Mouse (Mus musculus) hindbrain, embryonic 10.5 days (tissue): Measurements from ENCODE around the gene Agbl4. TPM values are rescaled to one million over a fixed set of nuclear protein-coding genes. Genes with fewer than 3 reads are reported as not detected.
A peak's percentile ranks its signal among the peaks of the same experiment; 100 is the strongest.

Experiments
- DNase-seq: peaks from one replicate; pipeline ENCODE4 v3.0.0-alpha.2; 2017; ENCODE audit warnings: low spot score
- H3K27ac ChIP-seq: fragments of 300-500 bp; sonication (generic); 2 replicates; pipeline ENCODE4 v1.5.1; 2016; ENCODE audit warnings: mild to moderate bottlenecking, moderate library complexity
- H3K27me3 ChIP-seq: fragments of 300-500 bp; sonication (generic); 2 replicates; pipeline ENCODE4 v1.6.1; 2016; ENCODE audit warnings: mild to moderate bottlenecking; ENCODE audit not compliant: poor library complexity, insufficient read depth, severe bottlenecking
- H3K36me3 ChIP-seq: fragments of 300-500 bp; sonication (generic); 2 replicates; pipeline ENCODE4 v1.6.1; 2016; ENCODE audit warnings: mild to moderate bottlenecking, moderate library complexity
- H3K4me1 ChIP-seq: fragments of 300-500 bp; sonication (generic); replicated peaks from 2 replicates; pipeline ENCODE4 v1.6.1; 2016; ENCODE audit warnings: mild to moderate bottlenecking
- H3K4me3 ChIP-seq: fragments of 300-500 bp; sonication (generic); 2 replicates; pipeline ENCODE4 v1.5.1; 2016; ENCODE audit warnings: mild to moderate bottlenecking, moderate library complexity
- H3K9me3 ChIP-seq: fragments of 300-500 bp; sonication (generic); 2 replicates; pipeline ENCODE4 v1.6.1; 2016; ENCODE audit warnings: mild to moderate bottlenecking, moderate library complexity
- WGBS: fragments of 180-500 bp; shearing (Covaris S2); methylation state at CpG from one replicate; pipeline ENCODE4 v1.1.7; 2016; 5-methylcytosine and 5-hydroxymethylcytosine counted together
- polyA plus RNA-seq: library from polyadenylated mRNA; unstranded; fragments of >200 nt; fragmentation: Nextera tagmentation; extraction: Ambion mirVana; gene quantifications from 2 replicates; pipeline ENCODE4 v1.2.1, GENCODE M21; 2016

The Agbl4 gene
- polyA plus RNA-seq, 1 experiment from 2014 or later, result 1.4 TPM

GRCm38 (mm10) chr4:110662940-110663339 is 265.5 kb downstream of the Agbl4 start:
- no peak overlapping the region for H3K4me3 ChIP-seq
- H3K36me3 ChIP-seq, result no peaks in the 10 kb centered on the region
- no peak for DNase-seq
- H3K9me3 ChIP-seq, result no peaks in the 10 kb centered on the region
- H3K27ac ChIP-seq, result no peak overlapping the region
- no peaks in the 10 kb centered on the region for H3K27me3 ChIP-seq
- H3K4me1 ChIP-seq, result no peaks in the 10 kb centered on the region
- 90% methylated on average over 2 of the region's 2 CpGs for WGBS

GRCm38 (mm10) chr4:110674121-110674520 is 276.7 kb downstream of the Agbl4 start:
- 69% methylated on average over 1 of the region's 1 CpGs for WGBS

GRCm38 (mm10) chr4:110735141-110735540 is 337.7 kb downstream of the Agbl4 start:
- Histone ChIP-seq H3K27me3 (no peaks in the 10 kb centered on the region), H3K9me3 (no peaks in the 10 kb centered on the region), H3K4me3 (no peak overlapping the region), H3K27ac (no peak overlapping the region), H3K4me1 (no peaks in the 10 kb centered on the region), H3K36me3 (no peaks in the 10 kb centered on the region)
- no peak for DNase-seq
- WGBS, result 91% methylated on average over 1 of the region's 1 CpGs

More at GRCm38 (mm10) chr4:110674121-110674520, 276.7 kb downstream of the Agbl4 start:
- H3K27ac ChIP-seq, result no peak overlapping the region
- no peaks in the 10 kb centered on the region for H3K9me3 ChIP-seq
- no peaks in the 10 kb centered on the region for H3K4me1 ChIP-seq
- no peak for DNase-seq
- H3K27me3 ChIP-seq, result no peaks in the 10 kb centered on the region
- H3K4me3 ChIP-seq, result no peak overlapping the region
- no peaks in the 10 kb centered on the region for H3K36me3 ChIP-seq

GRCm38 (mm10) chr4:110757941-110758340 is 360.5 kb downstream of the Agbl4 start:
- Histone ChIP-seq H3K27me3 (no peaks in the 10 kb centered on the region), H3K9me3 (no peaks in the 10 kb centered on the region), H3K4me3 (no peak overlapping the region), H3K36me3 (no peaks in the 10 kb centered on the region), H3K27ac (no peak overlapping the region), H3K4me1 (no peaks in the 10 kb centered on the region)
- DNase-seq, result no peak
- 89% methylated on average over 2 of the region's 2 CpGs for WGBS

- Histone ChIP-seq H3K27ac (no peak overlapping the region), H3K27me3 (no peaks in the 10 kb centered on the region), H3K4me3 (no peak overlapping the region), H3K9me3 (no peaks in the 10 kb centered on the region), H3K4me1 (no peaks in the 10 kb centered on the region), H3K36me3 (no peaks in the 10 kb centered on the region)
- 84% methylated on average over 4 of the region's 4 CpGs for WGBS
- no peak for DNase-seq
These were observed 391.1 kb downstream of the Agbl4 start for GRCm38 (mm10) chr4:110788596-110788995.

- no peak overlapping the region for H3K27ac ChIP-seq
- H3K9me3 ChIP-seq, result no peaks in the 10 kb centered on the region
- no peak overlapping the region for H3K4me3 ChIP-seq
- 86% methylated on average over 4 of the region's 4 CpGs for WGBS
- no peak for DNase-seq
- no peaks in the 10 kb centered on the region for H3K36me3 ChIP-seq
- H3K27me3 ChIP-seq, result no peaks in the 10 kb centered on the region
- no peaks in the 10 kb centered on the region; the same call in 1 of the 2 replicates for H3K4me1 ChIP-seq
These were observed 402.4 kb downstream of the Agbl4 start for GRCm38 (mm10) chr4:110799902-110800301.

GRCm38 (mm10) chr4:110810947-110811346 is 413.5 kb downstream of the Agbl4 start:
- 87% methylated on average over 1 of the region's 1 CpGs for WGBS
- no peak for DNase-seq
- no peaks in the 10 kb centered on the region for H3K36me3 ChIP-seq
- H3K4me3 ChIP-seq, result no peak overlapping the region
- H3K27me3 ChIP-seq, result no peaks in the 10 kb centered on the region
- no peaks in the 10 kb centered on the region for H3K9me3 ChIP-seq
- no peaks in the 10 kb centered on the region for H3K4me1 ChIP-seq
- no peak overlapping the region for H3K27ac ChIP-seq

GRCm38 (mm10) chr4:110832776-110833175 is 435.3 kb downstream of the Agbl4 start:
- H3K4me1 ChIP-seq, result no peaks in the 10 kb centered on the region
- no peak overlapping the region for H3K4me3 ChIP-seq
- no peaks in the 10 kb centered on the region for H3K27me3 ChIP-seq
- DNase-seq, result no peak
- 64% methylated on average over 1 of the region's 1 CpGs for WGBS
- H3K36me3 ChIP-seq, result no peaks in the 10 kb centered on the region
- H3K27ac ChIP-seq, result no peak overlapping the region
- H3K9me3 ChIP-seq, result no peaks in the 10 kb centered on the region

GRCm38 (mm10) chr4:110879719-110880443 is 482.4 kb downstream of the Agbl4 start:
- no peak for DNase-seq
- Histone ChIP-seq H3K4me1 (no peaks in the 10 kb centered on the region), H3K9me3 (no peaks in the 10 kb centered on the region), H3K4me3 (no peak overlapping the region), H3K36me3 (no peaks in the 10 kb centered on the region), H3K27ac (no peak overlapping the region), H3K27me3 (no peaks in the 10 kb centered on the region)
- WGBS, result 90% methylated on average over 2 of the region's 2 CpGs

- Histone ChIP-seq H3K27ac (no peak overlapping the region; the same call in 1 of the 2 replicates), H3K27me3 (no peaks in the 10 kb centered on the region), H3K4me3 (no peak overlapping the region), H3K9me3 (no peaks in the 10 kb centered on the region), H3K4me1 (no peaks in the 10 kb centered on the region), H3K36me3 (no peaks in the 10 kb centered on the region)
- no peak for DNase-seq
These were observed 518.6 kb downstream of the Agbl4 start for GRCm38 (mm10) chr4:110916061-110916460.

- no peaks in the 10 kb centered on the region for H3K36me3 ChIP-seq
- H3K27me3 ChIP-seq, result no peaks in the 10 kb centered on the region
- peak overlapping the region; percentile 18; the same call in 1 of the 2 replicates for H3K27ac ChIP-seq
- peak; percentile 11 for DNase-seq
- no peaks in the 10 kb centered on the region for H3K9me3 ChIP-seq
- WGBS, result 63% methylated on average over 4 of the region's 4 CpGs
- H3K4me1 ChIP-seq, result no peaks in the 10 kb centered on the region
- H3K4me3 ChIP-seq, result no peak overlapping the region
These were observed 519.1 kb downstream of the Agbl4 start for GRCm38 (mm10) chr4:110916565-110916964.

- no peak overlapping the region for H3K4me3 ChIP-seq
- DNase-seq, result no peak
- H3K9me3 ChIP-seq, result no peaks in the 10 kb centered on the region
- H3K4me1 ChIP-seq, result no peaks in the 10 kb centered on the region
- H3K36me3 ChIP-seq, result no peaks in the 10 kb centered on the region
- no peak overlapping the region for H3K27ac ChIP-seq
- H3K27me3 ChIP-seq, result no peaks in the 10 kb centered on the region
- 91% methylated on average over 3 of the region's 3 CpGs for WGBS
These were observed 523.6 kb downstream of the Agbl4 start for GRCm38 (mm10) chr4:110921013-110921412.

- H3K4me3 ChIP-seq, result no peak overlapping the region
- no peaks in the 10 kb centered on the region for H3K27me3 ChIP-seq
- WGBS, result 92% methylated on average over 2 of the region's 2 CpGs
- no peak for DNase-seq
- no peaks in the 10 kb centered on the region for H3K9me3 ChIP-seq
- H3K27ac ChIP-seq, result no peak overlapping the region
- no peaks in the 10 kb centered on the region for H3K4me1 ChIP-seq
- H3K36me3 ChIP-seq, result no peaks in the 10 kb centered on the region
These were observed 604.2 kb downstream of the Agbl4 start for GRCm38 (mm10) chr4:111001641-111002040.
